Mouse (Mus musculus): ENCODE data around the gene Stbd1. TPM values are rescaled to one million over a fixed set of nuclear protein-coding genes. Genes with fewer than 3 reads are reported as not detected.

Gene Stbd1
- polyA plus RNA-seq (2012; rRNA removed) = 12.2 and 14.6 TPM in 2 replicates
- 21.7 and 27.8 TPM in 2 replicates for polyA plus RNA-seq (2014; fragmentation: Nextera tagmentation; extraction: Ambion mirVana)

GRCm38 (mm10) chr5:92602691-92603690 is at the start of gene Stbd1:
Gene Stbd1 (plus strand): TSS chr5:92603041.
- peak within 1 kb of the TSS; percentile 91 for H3K4me2 ChIP-seq (replicated peaks; ENCODE audit: low read depth, low read length, severe bottlenecking)
- no peaks in the 10 kb centered on the region for H3K9me3 ChIP-seq (ENCODE audit: control insufficient read depth, low read length)
- peaks cover 8% of the 10 kb centered on the region; the same call in 1 of the 2 replicates for H3K4me1 ChIP-seq (ENCODE audit: control insufficient read depth, insufficient read depth, low read length)
- H3K27ac ChIP-seq (replicated peaks; ENCODE audit: low read depth, low read length) = no peak within 1 kb of the TSS; the same call in 1 of the 2 replicates
- under 1% methylated on average over 51 of the region's 69 CpGs for WGBS
- H3K9ac ChIP-seq (ENCODE audit: low read depth, low read length, severe bottlenecking) = peak within 1 kb of the TSS; percentile 73
- H3K4me3 ChIP-seq (replicated peaks; ENCODE audit: low read length) = peak within 1 kb of the TSS; percentile 69
- peak; percentile 89 for ATAC-seq (ENCODE audit: low FRiP score, low read depth)
- peak; percentile 86 for DNase-seq (ENCODE audit: low spot score)
- H3K27me3 ChIP-seq (ENCODE audit: control insufficient read depth, insufficient read depth, low read length) = no peaks in the 10 kb centered on the region
- H3K36me3 ChIP-seq (ENCODE audit: control insufficient read depth, insufficient read depth, low read length) = no peaks in the 10 kb centered on the region
- TF ChIP-seq POLR2A (IDR thresholded peaks at IDR 0.05; ENCODE audit: borderline replicate concordance, extremely low read depth, insufficient read depth, insufficient read length) = no peak

GRCm38 (mm10) chr5:92553939-92554338 is 48.9 kb upstream of the Stbd1 start:
- no peak for TF ChIP-seq POLR2A (IDR thresholded peaks at IDR 0.05; ENCODE audit: borderline replicate concordance, extremely low read depth, insufficient read depth, insufficient read length)
- Histone ChIP-seq H3K4me3 (replicated peaks; ENCODE audit: low read length) (no peak overlapping the region), H3K4me1 (ENCODE audit: control insufficient read depth, insufficient read depth, low read length) (no peaks in the 10 kb centered on the region), H3K9ac (ENCODE audit: low read depth, low read length, severe bottlenecking) (no peak overlapping the region), H3K36me3 (ENCODE audit: control insufficient read depth, insufficient read depth, low read length) (no peaks in the 10 kb centered on the region), H3K9me3 (ENCODE audit: control insufficient read depth, low read length) (no peaks in the 10 kb centered on the region), H3K4me2 (replicated peaks; ENCODE audit: low read depth, low read length, severe bottlenecking) (no peak overlapping the region), H3K27me3 (ENCODE audit: control insufficient read depth, insufficient read depth, low read length) (no peaks in the 10 kb centered on the region), H3K27ac (replicated peaks; ENCODE audit: low read depth, low read length) (no peak overlapping the region)
- DNase-seq (ENCODE audit: low spot score) = no peak
- ATAC-seq (ENCODE audit: low FRiP score, low read depth) = no peak
- WGBS = 70% methylated on average over 3 of the region's 3 CpGs

- DNase-seq (ENCODE audit: low spot score) (no peak), ATAC-seq (ENCODE audit: low FRiP score, low read depth) (no peak)
- Histone ChIP-seq H3K27ac (replicated peaks; ENCODE audit: low read depth, low read length) (no peak overlapping the region), H3K9ac (ENCODE audit: low read depth, low read length, severe bottlenecking) (no peak overlapping the region), H3K4me1 (ENCODE audit: control insufficient read depth, insufficient read depth, low read length) (no peaks in the 10 kb centered on the region), H3K9me3 (ENCODE audit: control insufficient read depth, low read length) (no peaks in the 10 kb centered on the region), H3K36me3 (ENCODE audit: control insufficient read depth, insufficient read depth, low read length) (no peaks in the 10 kb centered on the region), H3K27me3 (ENCODE audit: control insufficient read depth, insufficient read depth, low read length) (no peaks in the 10 kb centered on the region), H3K4me3 (replicated peaks; ENCODE audit: low read length) (no peak overlapping the region), H3K4me2 (replicated peaks; ENCODE audit: low read depth, low read length, severe bottlenecking) (no peak overlapping the region)
- 79% methylated on average over 4 of the region's 4 CpGs for WGBS
- no peak for TF ChIP-seq POLR2A (IDR thresholded peaks at IDR 0.05; ENCODE audit: borderline replicate concordance, extremely low read depth, insufficient read depth, insufficient read length)
Measured at GRCm38 (mm10) chr5:92554443-92554842, 48.4 kb upstream of the Stbd1 start.

GRCm38 (mm10) chr5:92554891-92555511 is 47.8 kb upstream of the Stbd1 start, which contains the start of gene Fam47e:
Gene Fam47e (plus strand): TSS chr5:92555069.
- H3K9me3 ChIP-seq (ENCODE audit: control insufficient read depth, low read length) = no peaks in the 10 kb centered on the region
- TF ChIP-seq POLR2A (IDR thresholded peaks at IDR 0.05; ENCODE audit: borderline replicate concordance, extremely low read depth, insufficient read depth, insufficient read length) = no peak
- no peak within 1 kb of the TSS for H3K9ac ChIP-seq (ENCODE audit: low read depth, low read length, severe bottlenecking)
- H3K4me1 ChIP-seq (ENCODE audit: control insufficient read depth, insufficient read depth, low read length) = no peaks in the 10 kb centered on the region
- no peaks in the 10 kb centered on the region for H3K36me3 ChIP-seq (ENCODE audit: control insufficient read depth, insufficient read depth, low read length)
- no peaks in the 10 kb centered on the region for H3K27me3 ChIP-seq (ENCODE audit: control insufficient read depth, insufficient read depth, low read length)
- H3K4me3 ChIP-seq (replicated peaks; ENCODE audit: low read length) = no peak within 1 kb of the TSS
- no peak for DNase-seq (ENCODE audit: low spot score)
- no peak within 1 kb of the TSS for H3K4me2 ChIP-seq (replicated peaks; ENCODE audit: low read depth, low read length, severe bottlenecking)
- 81% methylated on average over 16 of the region's 16 CpGs for WGBS
- H3K27ac ChIP-seq (replicated peaks; ENCODE audit: low read depth, low read length) = no peak within 1 kb of the TSS
- ATAC-seq (ENCODE audit: low FRiP score, low read depth) = no peak

GRCm38 (mm10) chr5:92555905-92556304 is 46.9 kb upstream of the Stbd1 start:
- WGBS = 94% methylated on average over 1 of the region's 1 CpGs
- Histone ChIP-seq H3K27me3 (ENCODE audit: control insufficient read depth, insufficient read depth, low read length) (no peaks in the 10 kb centered on the region), H3K4me2 (replicated peaks; ENCODE audit: low read depth, low read length, severe bottlenecking) (no peak overlapping the region), H3K9me3 (ENCODE audit: control insufficient read depth, low read length) (no peaks in the 10 kb centered on the region), H3K27ac (replicated peaks; ENCODE audit: low read depth, low read length) (no peak overlapping the region), H3K9ac (ENCODE audit: low read depth, low read length, severe bottlenecking) (no peak overlapping the region), H3K36me3 (ENCODE audit: control insufficient read depth, insufficient read depth, low read length) (no peaks in the 10 kb centered on the region), H3K4me1 (ENCODE audit: control insufficient read depth, insufficient read depth, low read length) (no peaks in the 10 kb centered on the region), H3K4me3 (replicated peaks; ENCODE audit: low read length) (no peak overlapping the region)
- TF ChIP-seq POLR2A (IDR thresholded peaks at IDR 0.05; ENCODE audit: borderline replicate concordance, extremely low read depth, insufficient read depth, insufficient read length) = no peak
- DNase-seq (ENCODE audit: low spot score) = no peak
- ATAC-seq (ENCODE audit: low FRiP score, low read depth) = no peak
